Mouse (Mus musculus): Measurements from ENCODE around the gene Pigz.

DNA sequence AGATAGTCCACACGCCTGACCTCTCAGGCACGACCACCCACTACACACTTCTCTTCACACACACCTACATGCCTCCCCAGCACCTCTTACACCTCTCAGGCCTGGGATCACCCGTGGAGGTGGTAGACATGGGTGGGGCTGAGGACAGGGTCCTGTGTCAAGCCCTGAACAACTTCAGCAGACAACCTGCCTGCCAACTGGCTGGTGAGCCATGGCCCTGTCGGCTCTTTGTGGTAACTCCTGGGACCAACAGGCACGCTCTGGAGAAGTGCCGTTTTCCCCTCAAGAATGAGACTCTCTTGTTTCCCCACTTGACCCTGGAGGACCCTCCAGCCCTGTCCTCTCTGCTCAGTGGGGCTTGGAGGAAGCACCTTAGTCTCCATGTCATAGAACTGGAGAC, 11.7 kb downstream of the Pigz start:
- TF ChIP-seq GATA1 (IDR thresholded peaks at IDR 0.05; ENCODE audit: borderline replicate concordance, low read length) (no peak), FLI1 (IDR thresholded peaks at IDR 0.05; ENCODE audit: low read length) (no peak)

Data from megakaryocyte, embryonic 14.5 days (primary cell).